Mouse (Mus musculus) ES-E14 (cell line): Measurements from ENCODE around the gene Rnf8. TPM values are rescaled to one million over a fixed set of nuclear protein-coding genes. Genes with fewer than 3 reads are reported as not detected.
"Not testable (repeated sequence)": the region's sequence is repeated elsewhere in the genome, so short reads cannot be mapped to it uniquely, and the experiment has no call there.

Experiments used
- DNase-seq: peaks from one replicate; pipeline ENCODE4 v3.0.0-alpha.2; 2013; ENCODE audit warnings: low read depth, low spot score
- H3K27ac ChIP-seq: 2 replicates; pipeline ENCODE4 v1.5.1; 2012; ENCODE audit warnings: low read depth, mild to moderate bottlenecking, low read length, moderate library complexity, mixed read lengths; ENCODE audit not compliant: poor library complexity, insufficient read depth, severe bottlenecking
- H3K36me3 ChIP-seq: 2 replicates; pipeline ENCODE4 v1.6.1; 2012; ENCODE audit warnings: mild to moderate bottlenecking, low read length, moderate library complexity, mixed read lengths; ENCODE audit not compliant: control insufficient read depth, poor library complexity, insufficient read depth, severe bottlenecking
- H3K4me1 ChIP-seq, 2 experiments: fragments of 150-350 bp in 1 of 2; sonication (generic) in 1 of 2; 2 replicates each; pipeline ENCODE4 v1.6.1; 2012; ENCODE audit warnings: low read length in 2 of 2, mild to moderate bottlenecking in 1 of 2, mixed read lengths in 1 of 2; ENCODE audit not compliant: control insufficient read depth in 2 of 2, insufficient read depth in 2 of 2, poor library complexity in 1 of 2
- H3K4me3 ChIP-seq, 2 experiments: fragments of 150-350 bp in 1 of 2; sonication (generic) in 1 of 2; 2 replicates each; pipeline ENCODE4 v1.5.1; 2012; ENCODE audit warnings: low read length in 2 of 2, low read depth in 1 of 2, mild to moderate bottlenecking in 1 of 2, mixed read lengths in 1 of 2; ENCODE audit not compliant: insufficient read depth in 1 of 2, poor library complexity in 1 of 2, severe bottlenecking in 1 of 2
- H3K9ac ChIP-seq: 2 replicates; pipeline ENCODE4 v1.6.1; 2012; ENCODE audit warnings: low read depth, mild to moderate bottlenecking, low read length, mixed read lengths; ENCODE audit not compliant: poor library complexity, insufficient read depth, severe bottlenecking
- H3K9me3 ChIP-seq: fragments of 150-350 bp; sonication (generic); 2 replicates; pipeline ENCODE4 v1.6.1; 2012; ENCODE audit warnings: low read depth, mild to moderate bottlenecking, low read length; ENCODE audit not compliant: control insufficient read depth, insufficient read depth
- CHD2 ChIP-seq: IDR thresholded peaks from 2 replicates; pipeline ENCODE4 v1.6.1; 2014; ENCODE audit warnings: mild to moderate bottlenecking, low read depth, low read length, inconsistent platforms
- HCFC1 ChIP-seq: IDR thresholded peaks from 2 replicates; pipeline ENCODE4 v1.6.1; 2012; ENCODE audit warnings: low read length, inconsistent platforms, borderline replicate concordance; ENCODE audit not compliant: insufficient read depth
- MAFK ChIP-seq: IDR thresholded peaks from 2 replicates; pipeline ENCODE4 v1.6.1; 2014; ENCODE audit warnings: mild to moderate bottlenecking, low read depth, low read length, inconsistent platforms; ENCODE audit not compliant: insufficient read depth
- ZC3H11A ChIP-seq: IDR thresholded peaks from 2 replicates; pipeline ENCODE4 v1.6.1; 2012; ENCODE audit warnings: low read depth, mild to moderate bottlenecking, inconsistent platforms, low read length, borderline replicate concordance
- ZNF384 ChIP-seq: IDR thresholded peaks from 2 replicates; pipeline ENCODE4 v1.6.1; 2012; ENCODE audit warnings: low read depth, low read length, inconsistent platforms
- in situ Hi-C, 2 experiments: fragments of 600-800 bp; cut with MboI; formaldehyde crosslinking; loops; one replicate each; pipeline ENCODE4 v1.15.1; 2025; ENCODE audit warnings: low sequenced_read_pairs in 2 of 2, inconsistent platforms in 1 of 2; ENCODE audit not compliant: unreplicated experiment in 2 of 2
- total RNA-seq: library from RNA; depleted of rRNA; stranded (reverse); fragments of 300-350 nt; gene quantifications from 2 replicates; pipeline ENCODE4 v1.2.3, GENCODE M21; 2012

Rnf8 gene
- total RNA-seq, 1 experiment = 30.0 TPM

- no peak for DNase-seq
- TF ChIP-seq ZC3H11A (no peak), ZNF384 (no peak), CHD2 (no peak), MAFK (no peak), HCFC1 (no peak)
- H3K4me1 ChIP-seq = peaks cover 0 to 8% of the 10 kb centered on the region in 2 experiments; a peak in 1 of 4 replicates
- H3K36me3 ChIP-seq = peaks cover 12% of the 10 kb centered on the region; the same call in 1 of the 2 replicates
- H3K4me3 ChIP-seq = no peak overlapping the region
- H3K27ac ChIP-seq = no peak overlapping the region
- no peaks in the 10 kb centered on the region for H3K9me3 ChIP-seq
- no peak overlapping the region for H3K9ac ChIP-seq
- in situ Hi-C loops = no loop called here
Measured at GRCm38 (mm10) chr17:29599051-29599450, 15.5 kb upstream of the Rnf8 start.

DNA sequence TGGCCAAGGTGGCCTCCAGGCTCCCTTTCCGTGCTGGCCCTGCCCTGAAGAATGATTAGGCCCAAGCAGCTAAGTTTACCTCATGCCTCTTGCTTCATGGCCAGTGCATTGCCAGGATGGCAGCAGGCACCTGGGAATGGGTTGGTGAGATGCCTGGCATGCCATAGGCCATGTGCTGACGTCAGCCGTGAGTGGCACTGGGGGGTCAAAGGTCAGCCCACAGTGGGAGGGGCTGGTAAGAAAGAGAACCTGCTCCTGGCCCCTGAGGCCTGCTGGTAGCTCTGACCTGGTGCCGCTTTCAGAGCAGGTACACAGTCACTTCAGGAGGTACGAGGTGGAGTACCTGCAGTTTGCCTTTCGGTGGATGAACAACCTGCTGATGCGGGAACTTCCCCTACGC lies 15.1 kb upstream of the Rnf8 start:
- no peak overlapping the region for H3K4me3 ChIP-seq
- H3K9me3 ChIP-seq = no peaks in the 10 kb centered on the region
- H3K4me1 ChIP-seq = peaks cover 0 to 10% of the 10 kb centered on the region in 2 experiments; a peak in 1 of 4 replicates
- in situ Hi-C loops = no loop called here
- peaks cover 12% of the 10 kb centered on the region; the same call in 1 of the 2 replicates for H3K36me3 ChIP-seq
- H3K9ac ChIP-seq = no peak overlapping the region
- no peak overlapping the region for H3K27ac ChIP-seq
- no peak for DNase-seq
- TF ChIP-seq HCFC1 = no peak
- no peak for TF ChIP-seq MAFK

DNA sequence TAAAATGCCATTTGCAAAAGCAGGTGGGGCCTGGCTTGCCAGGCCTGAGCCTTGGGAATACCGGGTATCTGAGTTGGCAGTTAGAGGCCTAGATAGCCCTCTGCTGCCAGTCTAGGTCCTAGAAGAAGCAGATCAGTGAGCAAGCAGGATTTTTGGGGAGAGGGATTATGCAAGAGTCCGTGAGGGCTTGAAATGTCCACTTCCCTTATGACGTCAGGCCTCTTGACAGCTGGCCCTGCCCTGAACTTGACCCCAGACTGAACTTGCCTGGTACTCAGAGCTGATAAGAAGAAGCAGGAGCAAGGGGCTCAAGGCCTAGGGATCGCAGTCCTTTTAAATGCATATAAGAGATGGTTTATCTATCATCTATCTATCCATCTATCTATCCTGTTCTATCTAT lies 13.2 kb upstream of the Rnf8 start:
- in situ Hi-C loops = no loop called here
- no peak overlapping the region for H3K27ac ChIP-seq
- peaks cover 2 to 16% of the 10 kb centered on the region in 2 experiments; a peak in 1 of 4 replicates for H3K4me1 ChIP-seq
- H3K36me3 ChIP-seq = peaks cover 9% of the 10 kb centered on the region; the same call in 1 of the 2 replicates
- TF ChIP-seq HCFC1 (no peak), ZNF384 (no peak), ZC3H11A (no peak), MAFK (no peak), CHD2 (no peak)
- no peak for DNase-seq
- H3K9ac ChIP-seq = no peak overlapping the region
- no peak overlapping the region for H3K4me3 ChIP-seq
- no peaks in the 10 kb centered on the region for H3K9me3 ChIP-seq

GRCm38 (mm10) chr17:29603283-29603682 lies 11.3 kb upstream of the Rnf8 start:
- Histone ChIP-seq H3K27ac (no peak overlapping the region), H3K9me3 (no peaks in the 10 kb centered on the region), H3K4me1 (peaks cover 2 to 20% of the 10 kb centered on the region in 2 experiments; a peak in 1 of 4 replicates), H3K9ac (no peak overlapping the region), H3K4me3 (no peak overlapping the region), H3K36me3 (peaks cover 9% of the 10 kb centered on the region; the same call in 1 of the 2 replicates)
- peak; percentile 57 for DNase-seq
- in situ Hi-C loops = no loop called here
- no peak for TF ChIP-seq MAFK
- TF ChIP-seq ZNF384 = no peak
- TF ChIP-seq ZC3H11A = peak; percentile 47; the same call in 1 of the 2 replicates

DNA sequence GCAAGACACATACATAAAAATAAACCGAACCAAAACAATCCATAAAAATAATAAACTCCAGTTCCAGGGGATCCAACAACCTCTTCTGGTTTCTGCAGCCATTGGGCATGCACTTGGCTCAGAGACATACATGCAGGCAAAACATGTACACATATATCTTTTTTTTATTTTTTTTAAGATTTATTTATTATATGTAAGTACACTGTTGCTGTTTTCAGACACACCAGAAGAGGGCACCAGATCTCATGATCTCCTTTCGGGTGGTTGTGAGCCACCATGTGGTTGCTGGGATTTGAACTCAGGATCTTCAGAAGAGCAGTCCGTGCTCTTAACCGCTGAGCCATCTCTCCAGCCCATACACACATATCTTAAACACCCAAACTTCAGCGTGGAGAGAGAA lies 1.1 kb upstream of the Rnf8 start:
- H3K36me3 ChIP-seq, H3K27ac ChIP-seq, in situ Hi-C loops: not testable (repeated sequence)

More for the DNA sequence above, 1.1 kb upstream of the Rnf8 start:
- not testable (repeated sequence) for H3K9me3 ChIP-seq, H3K4me3 ChIP-seq, H3K9ac ChIP-seq, DNase-seq
- H3K4me1 ChIP-seq = peaks cover 3 to 17% of the 10 kb centered on the region in 2 experiments; a peak in 3 of 4 replicates
